Mouse (Mus musculus) layer of hippocampus, postnatal 10 days (tissue): ENCODE data around the gene Gabpb2. TPM values are rescaled to one million over a fixed set of nuclear protein-coding genes. Genes with fewer than 3 reads are reported as not detected.
A peak's percentile ranks its signal among the peaks of the same experiment; 100 is the strongest.

ENCODE experiments used
- DNase-seq, 2 experiments: peaks; one replicate each; pipeline ENCODE4 v3.0.0; 2021; ENCODE audit warnings: low spot score in 2 of 2
- long read RNA-seq: library from polyadenylated mRNA; stranded (forward); transcript quantifications from one replicate; pipeline ENCODE4 v2.0.0, GENCODE M21; 2023
- total RNA-seq, 2 experiments: library from RNA; stranded (reverse); gene quantifications; 2 replicates each; pipeline ENCODE4 v1.2.3; 2021

Gabpb2 gene
- 10 to 100 TPM; 10.1 to 10.6 TPM for total RNA-seq
- long read RNA-seq, partial matches to known transcripts = 0 of 3 reads
- long read RNA-seq, other reads (novel, unspliced or antisense) = 3 of 3 reads

GRCm38 (mm10) chr3:95217255-95218134, at the start of gene Gabpb2:
TSS of gene Gabpb2 (minus strand) at chr3:95217916.
- DNase-seq = peak; percentile 94 to 95

- DNase-seq = no peak
These were observed 48.3 kb upstream of the Gabpb2 start for GRCm38 (mm10) chr3:95266052-95266451.

- DNase-seq = no peak
These were observed 47.0 kb upstream of the Gabpb2 start for GRCm38 (mm10) chr3:95264724-95265123.

DNA sequence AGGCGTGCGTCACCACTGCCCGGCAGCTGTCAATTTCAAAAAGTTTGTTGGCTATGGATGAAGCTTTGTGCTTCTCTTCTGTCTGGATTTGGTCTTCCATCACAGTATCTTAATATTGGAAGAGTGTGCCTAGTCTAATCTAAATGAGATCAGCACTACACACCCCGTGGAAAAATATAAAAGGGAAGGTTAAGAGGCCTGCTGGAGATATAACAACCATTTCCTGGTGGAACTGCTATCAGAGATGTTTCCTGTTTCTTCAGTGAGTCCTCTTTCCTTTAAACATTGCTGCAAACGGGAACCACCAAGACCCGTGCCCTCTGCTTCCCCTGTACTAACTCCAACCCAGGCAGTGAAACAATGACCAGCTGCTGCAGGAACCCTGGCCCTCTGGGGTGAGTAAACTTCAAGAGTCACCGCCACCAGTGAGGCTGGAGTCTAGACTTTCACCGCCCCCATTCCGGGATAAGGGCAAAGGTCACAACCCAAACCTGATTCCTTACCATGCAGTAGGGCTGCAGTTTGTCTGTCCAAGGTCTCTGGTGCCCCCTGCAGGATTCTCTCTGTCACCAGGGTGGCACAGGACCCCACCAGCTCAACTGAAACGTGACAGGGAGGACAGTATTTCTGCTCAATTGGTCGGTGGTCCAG, 45.5 kb upstream of the Gabpb2 start:
- DNase-seq = peak; percentile 64 to 76

DNA sequence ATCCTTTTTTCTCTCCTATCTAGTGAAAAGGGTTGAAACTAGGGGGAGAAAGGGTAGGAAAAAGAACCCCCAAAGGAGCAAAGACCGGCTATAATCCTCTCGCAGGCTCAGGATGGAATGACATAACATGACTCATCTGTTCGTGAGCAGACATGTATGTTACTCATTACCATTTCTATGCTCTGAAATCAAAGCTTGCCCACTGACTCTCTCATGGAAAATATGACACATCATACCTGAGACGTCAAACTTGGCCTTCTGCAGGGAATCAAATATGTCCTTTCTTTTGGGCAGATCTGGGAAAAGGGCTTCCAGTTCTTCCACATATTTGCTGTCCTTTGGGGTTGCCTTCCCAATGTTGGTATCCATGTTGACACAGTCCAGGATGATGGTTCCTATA, 44.3 kb upstream of the Gabpb2 start:
- DNase-seq = no peak

- no peak for DNase-seq
These were observed 39.2 kb upstream of the Gabpb2 start for GRCm38 (mm10) chr3:95256931-95257330.

DNA sequence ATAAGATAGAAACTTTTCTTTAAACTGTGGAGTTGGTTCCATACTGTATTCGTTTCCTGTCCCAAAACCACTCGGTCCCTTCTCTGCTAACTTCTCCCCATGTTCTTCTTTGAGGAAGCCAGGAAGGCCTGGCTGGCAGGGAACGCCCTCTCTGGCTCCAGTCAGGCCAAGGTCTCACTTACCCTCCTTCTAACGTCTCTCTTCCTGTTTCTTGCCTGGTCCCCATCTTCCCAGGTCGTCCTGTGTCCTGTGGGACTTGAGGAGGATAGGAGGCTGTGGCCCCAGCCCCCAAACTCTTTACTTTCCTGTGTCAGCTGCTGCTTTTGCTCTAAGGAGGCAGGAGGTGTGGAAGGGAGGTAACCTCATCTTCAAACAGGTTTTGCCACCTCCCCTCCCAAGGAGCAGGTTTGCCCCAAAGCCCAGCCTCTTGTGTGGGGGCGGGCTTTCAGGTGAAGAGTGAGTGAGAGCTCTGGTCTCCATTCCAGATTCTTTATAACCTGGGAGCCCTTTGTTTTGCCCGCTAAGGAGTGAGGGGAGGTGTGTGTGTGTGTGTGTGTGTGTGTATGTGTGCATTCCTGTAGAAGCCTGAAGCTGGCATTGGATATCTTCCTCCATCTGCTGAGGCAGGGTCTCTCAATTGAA, 33.2 kb upstream of the Gabpb2 start, which contains the start of gene Bnipl:
Gene Bnipl (minus strand): TSS at position 411 of the 642 bp plus-strand sequence.
- no peak for DNase-seq

DNA sequence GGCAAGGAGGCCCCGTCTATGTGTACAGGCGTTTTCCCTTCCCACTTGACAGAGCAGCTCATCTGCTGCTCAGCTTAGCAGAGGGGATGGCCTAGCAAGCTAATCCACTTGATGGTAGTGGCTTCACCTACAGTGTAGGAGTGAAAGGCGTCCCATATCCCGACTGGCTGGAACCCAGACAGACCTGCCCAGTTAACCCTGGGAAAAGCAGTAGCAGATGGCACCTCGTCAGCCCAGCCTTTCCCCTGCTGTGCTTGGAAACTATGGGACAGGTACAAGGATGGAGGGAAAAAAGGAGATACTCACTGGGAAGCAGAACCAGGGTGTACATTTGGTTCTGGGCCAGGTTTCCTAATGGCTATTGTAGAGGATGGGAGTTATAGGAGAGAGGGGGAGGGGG, 32.6 kb upstream of the Gabpb2 start:
- DNase-seq = no peak

DNA sequence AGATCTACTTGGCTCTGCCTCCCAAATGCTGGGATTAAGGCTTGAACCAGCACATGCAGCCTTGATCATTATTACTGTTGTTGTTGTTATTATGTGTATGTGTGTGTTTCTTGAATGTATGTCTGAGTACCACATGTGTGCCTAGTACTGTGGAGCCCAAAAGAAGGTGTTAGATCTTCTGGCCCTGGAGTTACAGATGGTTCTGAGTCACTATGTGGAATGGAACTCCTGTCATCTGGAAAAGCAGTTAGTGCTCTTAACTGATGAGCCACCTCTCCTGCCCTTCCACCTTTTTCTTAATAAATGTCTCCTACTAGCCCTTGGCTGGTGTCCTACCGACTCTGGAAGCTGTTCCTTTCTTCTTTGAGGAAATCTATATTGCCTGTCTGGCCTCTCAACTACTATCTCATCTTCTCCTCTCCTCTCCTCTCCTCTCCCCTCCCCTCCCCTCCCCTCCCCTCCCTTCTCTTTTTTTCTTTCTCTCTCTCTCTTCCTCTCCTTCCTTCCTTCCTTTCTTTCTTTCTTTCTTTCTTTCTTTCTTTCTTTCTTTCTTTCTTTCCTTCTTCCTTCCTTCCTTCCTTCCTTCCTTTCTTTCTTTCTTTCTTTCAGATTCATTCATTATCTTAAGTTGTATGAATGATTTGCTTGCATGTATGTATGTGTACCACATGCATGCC, 30.1 kb upstream of the Gabpb2 start:
- DNase-seq = no peak

- DNase-seq = peak; percentile 50 to 55
These were observed 28.9 kb upstream of the Gabpb2 start for GRCm38 (mm10) chr3:95246465-95247231.

DNA sequence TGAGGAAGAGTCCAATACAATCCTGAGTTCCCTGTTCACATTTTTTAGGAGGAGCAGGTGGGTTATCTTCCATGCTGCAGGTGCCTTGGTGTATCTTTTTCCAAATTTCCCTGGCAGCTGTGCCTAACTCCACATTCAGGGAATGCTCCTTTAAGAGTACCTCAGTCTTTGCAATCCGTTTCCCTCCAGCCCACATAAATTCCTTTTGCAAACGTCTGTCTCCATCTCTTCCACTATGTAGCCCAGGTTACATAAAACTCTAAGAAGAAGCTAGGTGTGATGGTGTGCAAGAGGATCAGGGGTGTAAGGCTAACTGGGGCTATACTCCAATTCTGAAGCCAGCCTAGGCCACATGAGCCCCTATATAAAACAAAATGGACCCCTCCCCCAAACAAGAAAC, 25.4 kb upstream of the Gabpb2 start:
- DNase-seq = no peak

DNA sequence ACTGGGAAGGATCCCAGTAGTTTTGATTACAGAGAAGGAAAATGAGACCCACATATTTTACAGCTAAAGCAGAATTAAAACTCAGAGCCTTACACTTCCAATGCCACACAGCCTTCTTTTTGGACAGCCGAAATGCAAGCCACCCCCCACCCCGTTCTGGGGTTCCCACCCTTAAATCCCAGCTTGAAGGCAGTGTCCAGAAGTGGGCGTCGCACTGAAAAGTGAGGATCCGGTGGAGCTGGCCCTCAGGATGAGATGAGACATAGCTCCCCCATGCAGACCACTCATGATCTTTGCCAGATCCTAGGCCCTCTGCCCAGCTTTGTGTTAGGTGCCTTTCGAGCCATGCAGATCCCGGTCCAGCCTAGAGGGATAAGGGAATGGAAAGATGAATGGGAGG, 23.8 kb upstream of the Gabpb2 start, which contains the start of gene Gm128:
Gene Gm128 (minus strand): TSS at position 101 of the 400 bp plus-strand sequence.
- no peak for DNase-seq

GRCm38 (mm10) chr3:95240900-95241299, 23.2 kb upstream of the Gabpb2 start:
- DNase-seq = no peak

- no peak for DNase-seq
These were observed 22.3 kb upstream of the Gabpb2 start for GRCm38 (mm10) chr3:95239971-95240370.

GRCm38 (mm10) chr3:95239022-95239421, 21.3 kb upstream of the Gabpb2 start:
- no peak for DNase-seq

DNA sequence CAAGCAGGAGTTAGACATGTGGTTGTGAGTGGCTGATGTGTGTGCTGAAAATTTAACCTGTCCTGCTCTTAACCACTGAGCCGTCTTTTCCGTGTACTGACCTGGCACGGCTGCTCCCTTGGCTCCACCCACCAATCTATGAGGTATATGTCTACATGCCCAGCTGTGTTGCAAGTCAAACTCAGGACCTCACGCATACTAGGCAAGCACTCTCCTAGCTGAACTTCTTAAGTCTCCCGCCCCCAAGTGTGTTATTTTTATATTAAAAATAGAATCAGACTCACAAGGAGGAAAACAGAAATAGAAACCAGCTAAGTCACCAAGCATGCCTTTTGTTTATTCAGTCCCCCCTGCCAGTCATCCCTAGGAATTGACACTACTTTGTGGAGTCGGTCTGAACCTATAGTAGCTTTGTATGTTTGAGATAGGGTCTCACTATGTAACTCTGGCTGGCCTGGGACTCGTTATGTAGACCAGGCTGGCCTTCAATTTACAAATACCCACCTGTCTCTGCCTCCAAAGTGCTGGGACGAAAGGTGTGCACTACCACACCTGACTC, 19.9 kb upstream of the Gabpb2 start:
- DNase-seq = no peak

- no peak for DNase-seq
These were observed 17.9 kb upstream of the Gabpb2 start for GRCm38 (mm10) chr3:95235386-95236301.

- no peak for DNase-seq
These were observed 15.7 kb upstream of the Gabpb2 start for GRCm38 (mm10) chr3:95233303-95233980.
